21 mouse cellular contexts compared by ENCODE assay signal in the genomic region with DNA sequence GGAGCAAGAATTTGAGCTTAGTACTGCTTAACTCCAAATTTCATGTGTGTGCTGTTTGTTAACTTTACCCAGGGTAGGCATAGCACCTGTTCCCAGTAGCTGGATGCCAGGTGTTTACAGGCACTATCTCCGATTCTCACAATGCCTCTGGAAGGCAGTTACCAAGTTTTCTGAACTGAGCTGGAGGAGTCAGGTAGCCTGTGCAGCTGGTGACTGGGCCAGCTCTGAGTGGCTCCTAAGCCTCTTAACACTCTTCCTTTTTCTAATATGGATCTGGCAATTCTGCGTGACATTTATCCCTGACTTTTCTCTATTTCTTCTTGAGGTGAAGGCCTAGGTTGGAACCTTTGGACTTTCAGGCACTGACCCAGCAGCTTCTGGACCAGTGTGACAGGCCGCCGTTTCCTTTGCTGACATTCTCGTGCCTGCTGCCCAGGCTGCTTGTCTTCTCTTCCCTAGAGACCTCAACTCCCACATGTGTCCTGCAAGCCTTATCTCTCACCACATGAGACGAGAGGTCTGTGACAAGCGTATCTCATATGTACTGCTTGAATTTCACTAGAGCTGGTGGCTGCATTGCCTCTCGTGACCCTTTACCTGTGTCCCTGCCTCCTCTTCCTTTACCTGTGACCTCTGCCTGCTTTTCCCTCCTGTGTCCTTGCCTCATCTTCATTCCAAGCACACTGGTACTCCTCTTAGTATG. TPM values are rescaled to one million over a fixed set of nuclear protein-coding genes. Genes with fewer than 3 reads are reported as not detected.
A peak's percentile ranks its signal among the peaks of the same experiment; 100 is the strongest.
DNase-seq lines count a peak whose midpoint lies in the region; ATAC-seq and TF ChIP-seq lines count a peak whose summit lies in the region.
"Had no signal": no experiment of that assay in that cellular context is flagged by ENCODE, and none has a peak within 500 bp of the region (broad histone marks: within the 10 kb centered on the region; RNA-seq: fewer than 3 reads in every experiment).

No protein-coding gene starts in this region.

- no peak for TF ChIP-seq CTCF in kidney, adult 2 months (conservative IDR thresholded peaks at IDR 0.05; ENCODE audit: insufficient read depth, insufficient read length, low read depth, low read length)
- no peak for TF ChIP-seq CTCF in MEL (IDR thresholded peaks at IDR 0.05 in 2 of 3, conservative IDR thresholded peaks at IDR 0.05 in 1 of 3; ENCODE audit: control insufficient read depth in 1 of 3, insufficient read depth in 1 of 3, low read depth in 2 of 3, low read length in 3 of 3, poor library complexity in 1 of 3, severe bottlenecking in 1 of 3)

- H3K4me2 ChIP-seq in liver, embryonic 16.5 days (ENCODE audit: low read depth, low read length) = no peak overlapping the region
- H3K4me2 ChIP-seq: hindbrain, embryonic 13.5 days; limb, embryonic 15.5 days; stomach, embryonic 15.5 days had no signal

- DNase-seq in kidney, adult 2 months = peak; percentile 50
- DNase-seq in kidney, postnatal 4 days = no peak
- peak; percentile 55 for DNase-seq in MEL (ENCODE audit: low read depth, low spot score)
- no peak for DNase-seq in forebrain, embryonic 10.5 days (ENCODE audit: extremely low spot score, low spot score)
- DNase-seq in T-cell, adult 2 months (ENCODE audit: low spot score) = no peak
- DNase-seq: adrenal gland, adult 2 months; B cell, adult 2 months; cerebellum, postnatal 10 days; embryo, embryonic 11 days; heart, adult 2 months; heart, postnatal 10 days; lung, postnatal 10 days; right cerebral cortex, postnatal 14 days; thymus, adult 18-20 months had no signal

- 64% methylated on average over 8 of the region's 8 CpGs for WGBS in kidney, adult 2 months
- WGBS in liver, embryonic 16.5 days (ENCODE audit: insufficient replicate concordance) = 31% methylated on average over 8 of the region's 8 CpGs
- 84% methylated on average over 8 of the region's 8 CpGs for WGBS in forebrain, embryonic 10.5 days

- H3K9me3 ChIP-seq in MEL (replicated peaks; ENCODE audit: insufficient read depth, low read length) = no peaks in the 10 kb centered on the region
- no peaks in the 10 kb centered on the region for H3K9me3 ChIP-seq in liver, embryonic 16.5 days (replicated peaks; ENCODE audit: control insufficient read depth, low read length)
- H3K9me3 ChIP-seq in forebrain, embryonic 10.5 days = no peaks in the 10 kb centered on the region
- H3K9me3 ChIP-seq: hindbrain, embryonic 13.5 days; limb, embryonic 15.5 days; stomach, embryonic 15.5 days had no signal

- peak; percentile 51 to 72; a peak in 3 of 4 replicates for TF ChIP-seq EP300 in MEL (IDR thresholded peaks at IDR 0.05; ENCODE audit: low read depth in 1 of 2, low read length in 2 of 2)

- no peaks in the 10 kb centered on the region for H3K27me3 ChIP-seq in kidney, adult 2 months (replicated peaks; ENCODE audit: control insufficient read depth, insufficient read depth, low read length)
- no peaks in the 10 kb centered on the region for H3K27me3 ChIP-seq in MEL (ENCODE audit: control insufficient read depth in 1 of 2, insufficient read depth in 2 of 2, low read length in 2 of 2)
- H3K27me3 ChIP-seq in liver, embryonic 16.5 days (ENCODE audit: control insufficient read depth, insufficient read depth, low read depth, low read length) = no peaks in the 10 kb centered on the region
- H3K27me3 ChIP-seq in forebrain, embryonic 10.5 days (ENCODE audit: poor library complexity, severe bottlenecking) = no peaks in the 10 kb centered on the region
- H3K27me3 ChIP-seq: hindbrain, embryonic 13.5 days; limb, embryonic 15.5 days; stomach, embryonic 15.5 days had no signal

- H3K4me1 ChIP-seq in kidney, adult 2 months (ENCODE audit: control insufficient read depth, insufficient read depth, low read length) = peaks cover 9% of the 10 kb centered on the region; the same call in 1 of the 2 replicates
- peaks cover 8 to 9% of the 10 kb centered on the region in 2 experiments for H3K4me1 ChIP-seq in MEL (ENCODE audit: control insufficient read depth in 1 of 2, insufficient read depth in 2 of 2, low read length in 2 of 2)
- H3K4me1 ChIP-seq in liver, embryonic 16.5 days (ENCODE audit: control insufficient read depth, low read depth, low read length) = peaks cover 4% of the 10 kb centered on the region; the same call in 1 of the 2 replicates
- H3K4me1 ChIP-seq in forebrain, embryonic 10.5 days = no peaks in the 10 kb centered on the region
- H3K4me1 ChIP-seq: limb, embryonic 15.5 days; stomach, embryonic 15.5 days had no signal

- H3K36me3 ChIP-seq in kidney, adult 2 months (ENCODE audit: control insufficient read depth, insufficient read depth, low read length) = no peaks in the 10 kb centered on the region
- H3K36me3 ChIP-seq in MEL (ENCODE audit: control insufficient read depth in 1 of 2, insufficient read depth in 2 of 2, low read length in 2 of 2) = peaks cover 0 to 12% of the 10 kb centered on the region in 2 experiments; a peak in 2 of 4 replicates
- H3K36me3 ChIP-seq in liver, embryonic 16.5 days (ENCODE audit: control insufficient read depth, insufficient read depth) = no peaks in the 10 kb centered on the region; the same call in 1 of the 2 replicates
- 0 out of 2 replicates have a peak, but pooled peaks cover 3% of the 10 kb centered on the region for H3K36me3 ChIP-seq in forebrain, embryonic 10.5 days (replicated peaks)
- H3K36me3 ChIP-seq: stomach, embryonic 15.5 days had no signal

- H3K4me3 ChIP-seq in kidney, adult 2 months (ENCODE audit: insufficient read depth, low read depth, low read length) = no peak overlapping the region
- H3K4me3 ChIP-seq in MEL (ENCODE audit: control insufficient read depth in 1 of 2, insufficient read depth in 1 of 2, low read depth in 2 of 2, low read length in 2 of 2) = 0 out of 4 replicates have a peak overlapping the region, but pooled peaks of 1 of the 2 experiments have one; percentile 6
- no peak overlapping the region for H3K4me3 ChIP-seq in liver, embryonic 16.5 days (ENCODE audit: low read depth, low read length)
- H3K4me3 ChIP-seq in forebrain, embryonic 10.5 days = no peak overlapping the region
- H3K4me3 ChIP-seq: heart, adult 2 months; hindbrain, embryonic 13.5 days; limb, embryonic 15.5 days; stomach, embryonic 15.5 days had no signal

- H3K9ac ChIP-seq in MEL (ENCODE audit: control insufficient read depth, low read depth, low read length, poor library complexity, severe bottlenecking) = peak overlapping the region; percentile 23; the same call in 1 of the 2 replicates
- H3K9ac ChIP-seq in liver, embryonic 16.5 days (ENCODE audit: low read depth, low read length) = no peak overlapping the region
- H3K9ac ChIP-seq: hindbrain, embryonic 13.5 days; limb, embryonic 15.5 days; stomach, embryonic 15.5 days had no signal

- no peak for TF ChIP-seq RAD21 in MEL (IDR thresholded peaks at IDR 0.05; ENCODE audit: low read depth, low read length)

- ATAC-seq in common myeloid progenitor, adult 5-6 weeks (replicated peaks; ENCODE audit: low read depth, poor library complexity, severe bottlenecking) = peak; percentile 77; the same call in 1 of the 2 replicates
- ATAC-seq in liver, embryonic 16.5 days (ENCODE audit: low read depth) = peak; percentile 65
- ATAC-seq: inflammation-experienced regulatory T-cells, adult 6 months; midbrain, embryonic 16.5 days had no signal

- no peak for TF ChIP-seq POLR2A in kidney, adult 2 months (IDR thresholded peaks at IDR 0.05; ENCODE audit: low read depth, low read length)
- no peak for TF ChIP-seq POLR2A in MEL (IDR thresholded peaks at IDR 0.05; ENCODE audit: control insufficient read depth in 1 of 2, insufficient read depth in 1 of 2, low read depth in 1 of 2, low read length in 2 of 2, poor library complexity in 1 of 2)

- no peak overlapping the region for H3K27ac ChIP-seq in kidney, adult 2 months (ENCODE audit: insufficient read depth, low read depth, low read length)
- no peak overlapping the region for H3K27ac ChIP-seq in MEL (ENCODE audit: control insufficient read depth, low read depth, low read length)
- H3K27ac ChIP-seq in liver, embryonic 16.5 days (ENCODE audit: low read length) = no peak overlapping the region
- H3K27ac ChIP-seq in forebrain, embryonic 10.5 days = no peak overlapping the region
- H3K27ac ChIP-seq: heart, adult 2 months; hindbrain, embryonic 13.5 days; limb, embryonic 15.5 days; stomach, embryonic 15.5 days had no signal

- no peaks in the 10 kb centered on the region for H3K79me2 ChIP-seq in MEL (ENCODE audit: control insufficient read depth, insufficient read depth, low read length, poor library complexity)

TF ChIP-seq in MEL, 35 proteins besides CTCF, POLR2A, EP300 and RAD21:
- TF ChIP-seq MAX (IDR thresholded peaks at IDR 0.05; ENCODE audit: low read length) (peak; percentile 61; the same call in 1 of the 2 replicates), NRF1 (IDR thresholded peaks at IDR 0.05; ENCODE audit: insufficient read depth, low read depth, low read length, poor library complexity, severe bottlenecking) (no peak), USF1 (IDR thresholded peaks at IDR 0.05; ENCODE audit: low read depth, low read length) (no peak), SIN3A (IDR thresholded peaks at IDR 0.05; ENCODE audit: low read length) (peak; percentile 42), TCF12 (IDR thresholded peaks at IDR 0.05; ENCODE audit: low read depth, low read length) (peak; percentile 68), E2F4 (IDR thresholded peaks at IDR 0.05; ENCODE audit: borderline replicate concordance, low read depth, low read length) (no peak), MXI1 (IDR thresholded peaks at IDR 0.05; ENCODE audit: low read depth, low read length) (peak; percentile 77; the same call in 1 of the 2 replicates), ELF1 (IDR thresholded peaks at IDR 0.05; ENCODE audit: low read depth, low read length) (no peak), RCOR1 (IDR thresholded peaks at IDR 0.05; ENCODE audit: low read depth, low read length) (no peak), JUND (IDR thresholded peaks at IDR 0.05; ENCODE audit: low read depth, low read length) (no peak), ETS1 (IDR thresholded peaks at IDR 0.05; ENCODE audit: low read depth, low read length) (peak; percentile 55; the same call in 1 of the 2 replicates), TAL1 (IDR thresholded peaks at IDR 0.05; ENCODE audit: low read length) (peak; percentile 44), GATA1 (IDR thresholded peaks at IDR 0.05; ENCODE audit: low read depth, low read length) (peak; percentile 76)
TF ChIP-seq in MEL: peak in this region for 7.

RNA-seq across cellular contexts. Expression of a gene that starts 40.4 kb away (rescaled TPM):
- polyA plus RNA-seq in kidney, adult 2 months (2012; rRNA removed) = 17.7 and 18.6 TPM in 2 replicates
- 19.7 and 20.5 TPM in 2 replicates for total RNA-seq in MEL (2012; rRNA removed)
- 10 to 100 TPM; 29.6 to 39.6 TPM for polyA plus RNA-seq in MEL (2012; ENCODE audit: insufficient read depth in 1 of 2, insufficient read length in 2 of 2, low read depth in 1 of 2, low replicate concordance in 2 of 2, missing spikeins in 1 of 2)
- 55.4 and 75.5 TPM in 2 replicates for total RNA-seq in common myeloid progenitor, adult 5-6 weeks (2017)
- polyA plus RNA-seq in liver, embryonic 16.5 days (2015; fragmentation: Nextera tagmentation; extraction: Ambion mirVana) = 1.6 and 1.7 TPM in 2 replicates
- polyA plus RNA-seq in forebrain, embryonic 10.5 days (2016; fragmentation: Nextera tagmentation; extraction: Ambion mirVana) = 3.4 and 4.0 TPM in 2 replicates

Comparison
In these comparisons a context has a peak if more than half of its experiments do, and no peak if none do; other contexts are left out.
1. DNase-seq: peak in kidney, adult 2 months (single experiment) and MEL (single experiment); none in kidney, postnatal 4 days (0 of 2), forebrain, embryonic 10.5 days (single experiment) and T-cell, adult 2 months (single experiment).